Mouse (Mus musculus) ES-Bruce4 (cell line): ENCODE measurements around the gene Fli1.

Experiments used
- CTCF ChIP-seq: IDR thresholded peaks from one replicate; pipeline ENCODE4 v1.8.1; 2011; ENCODE audit warnings: low read depth, low read length
- EP300 ChIP-seq: IDR thresholded peaks from 2 replicates; pipeline ENCODE4 v1.6.1; 2011; ENCODE audit warnings: low read depth, low read length; ENCODE audit not compliant: insufficient read depth
- POLR2A ChIP-seq: IDR thresholded peaks from one replicate; pipeline ENCODE4 v1.8.1; 2011; ENCODE audit warnings: low read length; ENCODE audit not compliant: insufficient read depth

GRCm38 (mm10) chr9:32556313-32556712 is 13.7 kb upstream of the Fli1 start:
- TF ChIP-seq POLR2A: no peak
- TF ChIP-seq CTCF: no peak
- TF ChIP-seq EP300: no peak
